Mouse (Mus musculus) erythroblast, embryonic 14.5 days (primary cell): ENCODE measurements around the gene Slc16a11. TPM values are rescaled to one million over a fixed set of nuclear protein-coding genes. Genes with fewer than 3 reads are reported as not detected.
A peak's percentile ranks its signal among the peaks of the same experiment; 100 is the strongest.

Experiments used
- H3K27me3 ChIP-seq: 2 replicates; pipeline ENCODE4 v1.6.1; 2012; ENCODE audit warnings: inconsistent platforms; ENCODE audit not compliant: control insufficient read depth
- H3K36me3 ChIP-seq: 2 replicates; pipeline ENCODE4 v1.6.1; 2012; ENCODE audit warnings: mild to moderate bottlenecking, inconsistent platforms; ENCODE audit not compliant: control insufficient read depth
- H3K4me1 ChIP-seq: 2 replicates; pipeline ENCODE4 v1.6.1; 2012; ENCODE audit warnings: inconsistent platforms; ENCODE audit not compliant: control insufficient read depth
- H3K4me3 ChIP-seq: replicated peaks from 2 replicates; pipeline ENCODE3; 2012; ENCODE audit warnings: moderate library complexity, mild to moderate bottlenecking, inconsistent platforms
- H3K9me3 ChIP-seq: 2 replicates; pipeline ENCODE4 v1.6.1; 2012; ENCODE audit warnings: low read length, inconsistent platforms, mixed read lengths; ENCODE audit not compliant: control insufficient read depth
- GATA1 ChIP-seq: IDR thresholded peaks from 2 replicates; pipeline ENCODE4 v1.6.1; 2012; ENCODE audit warnings: low read length, inconsistent platforms, mixed read lengths
- TAL1 ChIP-seq: IDR thresholded peaks from 3 replicates; pipeline ENCODE4 v1.6.1; 2012; ENCODE audit warnings: low read length, inconsistent platforms, mixed read lengths
- polyA plus RNA-seq: library from polyadenylated mRNA; stranded (reverse); fragments of >175 nt; gene quantifications from 2 replicates; pipeline ENCODE4 v1.2.3, GENCODE M21; 2012

Slc16a11 gene
- polyA plus RNA-seq, 1 experiment: not detected

GRCm38 (mm10) chr11:70220323-70220722 is 7.8 kb downstream of the Slc16a11 start:
- no peaks in the 10 kb centered on the region for H3K9me3 ChIP-seq
- H3K27me3 ChIP-seq: peaks cover 14% of the 10 kb centered on the region
- TF ChIP-seq TAL1 (no peak), GATA1 (no peak)
- H3K4me1 ChIP-seq: peaks cover 75% of the 10 kb centered on the region
- H3K4me3 ChIP-seq: peak overlapping the region; percentile 69
- H3K36me3 ChIP-seq: peaks cover 46% of the 10 kb centered on the region

- peaks cover 11% of the 10 kb centered on the region for H3K27me3 ChIP-seq
- TF ChIP-seq TAL1 (no peak), GATA1 (no peak)
- H3K36me3 ChIP-seq: peaks cover 48% of the 10 kb centered on the region
- H3K4me1 ChIP-seq: peaks cover 81% of the 10 kb centered on the region
- H3K4me3 ChIP-seq: peak within 1 kb of the TSS; percentile 69
- no peaks in the 10 kb centered on the region for H3K9me3 ChIP-seq
These were observed 8.4 kb downstream of the Slc16a11 start, which contains the start of gene Slc16a13 for GRCm38 (mm10) chr11:70220731-70221602. TSS of gene Slc16a13 (minus strand) at chr11:70221064.

GRCm38 (mm10) chr11:70221603-70222500 is 9.3 kb downstream of the Slc16a11 start:
- H3K36me3 ChIP-seq: peaks cover 44% of the 10 kb centered on the region
- H3K4me1 ChIP-seq: peaks cover 90% of the 10 kb centered on the region
- peak overlapping the region; percentile 69 for H3K4me3 ChIP-seq
- peak; percentile 88 for TF ChIP-seq GATA1
- peak; percentile 90 for TF ChIP-seq TAL1
- H3K27me3 ChIP-seq: peaks cover 12% of the 10 kb centered on the region
- no peaks in the 10 kb centered on the region for H3K9me3 ChIP-seq

GRCm38 (mm10) chr11:70223724-70224123 is 11.2 kb downstream of the Slc16a11 start:
- H3K4me1 ChIP-seq: peaks cover 95% of the 10 kb centered on the region
- peak overlapping the region; percentile 31 for H3K4me3 ChIP-seq
- TF ChIP-seq GATA1 (no peak), TAL1 (no peak)
- H3K9me3 ChIP-seq: no peaks in the 10 kb centered on the region
- peaks cover 21% of the 10 kb centered on the region for H3K27me3 ChIP-seq
- H3K36me3 ChIP-seq: peaks cover 26% of the 10 kb centered on the region

- peak overlapping the region; percentile 44 for H3K4me3 ChIP-seq
- peaks cover 41% of the 10 kb centered on the region for H3K27me3 ChIP-seq
- peaks cover 21% of the 10 kb centered on the region for H3K36me3 ChIP-seq
- no peaks in the 10 kb centered on the region for H3K9me3 ChIP-seq
- H3K4me1 ChIP-seq: peaks cover 95% of the 10 kb centered on the region
- no peak for TF ChIP-seq TAL1
- TF ChIP-seq GATA1: no peak
These were observed 13.4 kb downstream of the Slc16a11 start for GRCm38 (mm10) chr11:70225798-70226601.

GRCm38 (mm10) chr11:70226602-70226890 is 14.0 kb downstream of the Slc16a11 start:
- Histone ChIP-seq H3K4me3 (peak overlapping the region; percentile 44), H3K27me3 (peaks cover 41% of the 10 kb centered on the region), H3K4me1 (peaks cover 95% of the 10 kb centered on the region), H3K9me3 (no peaks in the 10 kb centered on the region), H3K36me3 (peaks cover 21% of the 10 kb centered on the region)
- TF ChIP-seq GATA1 (no peak), TAL1 (no peak)

- peaks cover 41% of the 10 kb centered on the region for H3K27me3 ChIP-seq
- H3K4me3 ChIP-seq: peak overlapping the region; percentile 44
- H3K36me3 ChIP-seq: peaks cover 20% of the 10 kb centered on the region
- no peaks in the 10 kb centered on the region for H3K9me3 ChIP-seq
- peaks cover 89% of the 10 kb centered on the region for H3K4me1 ChIP-seq
- no peak for TF ChIP-seq GATA1
- TF ChIP-seq TAL1: no peak
These were observed 14.6 kb downstream of the Slc16a11 start for GRCm38 (mm10) chr11:70227126-70227525.

- H3K27me3 ChIP-seq: peaks cover 41% of the 10 kb centered on the region
- no peaks in the 10 kb centered on the region for H3K9me3 ChIP-seq
- peaks cover 16% of the 10 kb centered on the region for H3K36me3 ChIP-seq
- TF ChIP-seq GATA1 (no peak), TAL1 (no peak)
- peaks cover 89% of the 10 kb centered on the region for H3K4me1 ChIP-seq
- H3K4me3 ChIP-seq: peak overlapping the region; percentile 60
These were observed 15.2 kb downstream of the Slc16a11 start for GRCm38 (mm10) chr11:70227661-70228245.
